Mouse (Mus musculus): Measurements from ENCODE around the gene Rptor.

The Rptor gene

GRCm38 (mm10) chr11:119905794-119906193 lies 303.1 kb downstream of the Rptor start:
- no peak for DNase-seq (ENCODE audit: low read depth, low spot score)

- DNase-seq (ENCODE audit: low read depth, low spot score) = no peak
Measured at GRCm38 (mm10) chr11:119907006-119907650, 304.4 kb downstream of the Rptor start.

- DNase-seq (ENCODE audit: low read depth, low spot score) = no peak
Measured at GRCm38 (mm10) chr11:119907711-119908110, 305.0 kb downstream of the Rptor start.

GRCm38 (mm10) chr11:119909436-119909835 lies 306.7 kb downstream of the Rptor start:
- no peak for DNase-seq (ENCODE audit: low read depth, low spot score)

GRCm38 (mm10) chr11:119912845-119913244 lies 310.1 kb downstream of the Rptor start:
- DNase-seq (ENCODE audit: low read depth, low spot score) = no peak

GRCm38 (mm10) chr11:119913291-119913934 lies 310.7 kb downstream of the Rptor start, which contains the start of gene Chmp6:
Gene Chmp6, plus strand, starts transcription at chr11:119913441.
- peak; percentile 65 for DNase-seq (ENCODE audit: low read depth, low spot score)

- peak; percentile 42 for DNase-seq (ENCODE audit: low read depth, low spot score)
Measured at GRCm38 (mm10) chr11:119913935-119914314, 311.2 kb downstream of the Rptor start.

- no peak for DNase-seq (ENCODE audit: low read depth, low spot score)
Measured at GRCm38 (mm10) chr11:119914381-119914780, 311.7 kb downstream of the Rptor start.

- no peak for DNase-seq (ENCODE audit: low read depth, low spot score)
Measured at GRCm38 (mm10) chr11:119915666-119916065, 313.0 kb downstream of the Rptor start.

- DNase-seq (ENCODE audit: low read depth, low spot score) = no peak
Measured at GRCm38 (mm10) chr11:119916102-119916790, 313.5 kb downstream of the Rptor start.

GRCm38 (mm10) chr11:119916834-119917469 lies 314.2 kb downstream of the Rptor start:
- no peak for DNase-seq (ENCODE audit: low read depth, low spot score)

- no peak for DNase-seq (ENCODE audit: low read depth, low spot score)
Measured at GRCm38 (mm10) chr11:119918521-119918920, 315.8 kb downstream of the Rptor start.

GRCm38 (mm10) chr11:119919432-119919831 lies 316.7 kb downstream of the Rptor start:
- DNase-seq (ENCODE audit: low read depth, low spot score) = no peak

- DNase-seq (ENCODE audit: low read depth, low spot score) = no peak
Measured at GRCm38 (mm10) chr11:119919897-119920296, 317.2 kb downstream of the Rptor start.

- DNase-seq (ENCODE audit: low read depth, low spot score) = no peak
Measured at GRCm38 (mm10) chr11:119920668-119921067, 318.0 kb downstream of the Rptor start.

- no peak for DNase-seq (ENCODE audit: low read depth, low spot score)
Measured at GRCm38 (mm10) chr11:119925176-119925575, 322.5 kb downstream of the Rptor start.

- no peak for DNase-seq (ENCODE audit: low read depth, low spot score)
Measured at GRCm38 (mm10) chr11:119926762-119927161, 324.1 kb downstream of the Rptor start.

GRCm38 (mm10) chr11:119928023-119928681 lies 325.4 kb downstream of the Rptor start:
- DNase-seq (ENCODE audit: low read depth, low spot score) = no peak

GRCm38 (mm10) chr11:119929603-119930265 lies 327.0 kb downstream of the Rptor start:
- DNase-seq (ENCODE audit: low read depth, low spot score) = no peak

GRCm38 (mm10) chr11:119931809-119932208 lies 329.1 kb downstream of the Rptor start:
- no peak for DNase-seq (ENCODE audit: low read depth, low spot score)

GRCm38 (mm10) chr11:119933142-119933541 lies 330.4 kb downstream of the Rptor start:
- DNase-seq (ENCODE audit: low read depth, low spot score) = no peak
